Mouse (Mus musculus): ENCODE data around the gene Casq2.
A peak's percentile ranks its signal among the peaks of the same experiment; 100 is the strongest.

Casq2 gene

GRCm38 (mm10) chr3:102081862-102082261 is 4.4 kb upstream of the Casq2 start:
- peak; percentile 44 for DNase-seq (ENCODE audit: low spot score)

- no peak for DNase-seq (ENCODE audit: low spot score)
Observed at GRCm38 (mm10) chr3:102083589-102084230, 2.5 kb upstream of the Casq2 start.

GRCm38 (mm10) chr3:102084833-102085491 is 1.3 kb upstream of the Casq2 start:
- DNase-seq (ENCODE audit: low spot score): no peak

- no peak for DNase-seq (ENCODE audit: low spot score)
Observed at GRCm38 (mm10) chr3:102085719-102086118, 496 bp upstream of the Casq2 start.

- DNase-seq (ENCODE audit: low spot score): no peak
Observed at GRCm38 (mm10) chr3:102094841-102095240, 8.6 kb downstream of the Casq2 start.

- no peak for DNase-seq (ENCODE audit: low spot score)
Observed at GRCm38 (mm10) chr3:102095412-102095811, 9.2 kb downstream of the Casq2 start.

GRCm38 (mm10) chr3:102096366-102096765 is 10.2 kb downstream of the Casq2 start:
- no peak for DNase-seq (ENCODE audit: low spot score)

GRCm38 (mm10) chr3:102096976-102097375 is 10.8 kb downstream of the Casq2 start:
- no peak for DNase-seq (ENCODE audit: low spot score)

GRCm38 (mm10) chr3:102099242-102099641 is 13.0 kb downstream of the Casq2 start:
- no peak for DNase-seq (ENCODE audit: low spot score)

GRCm38 (mm10) chr3:102099793-102100192 is 13.6 kb downstream of the Casq2 start:
- no peak for DNase-seq (ENCODE audit: low spot score)

- no peak for DNase-seq (ENCODE audit: low spot score)
Observed at GRCm38 (mm10) chr3:102101445-102101844, 15.2 kb downstream of the Casq2 start.

GRCm38 (mm10) chr3:102103811-102104565 is 17.8 kb downstream of the Casq2 start:
- DNase-seq (ENCODE audit: low spot score): no peak

- DNase-seq (ENCODE audit: low spot score): no peak
Observed at GRCm38 (mm10) chr3:102108201-102108600, 22.0 kb downstream of the Casq2 start.

- DNase-seq (ENCODE audit: low spot score): no peak
Observed at GRCm38 (mm10) chr3:102111979-102112599, 25.9 kb downstream of the Casq2 start.

- no peak for DNase-seq (ENCODE audit: low spot score)
Observed at GRCm38 (mm10) chr3:102120947-102121346, 34.7 kb downstream of the Casq2 start.

GRCm38 (mm10) chr3:102122046-102122445 is 35.8 kb downstream of the Casq2 start:
- DNase-seq (ENCODE audit: low spot score): no peak

GRCm38 (mm10) chr3:102123654-102124053 is 37.4 kb downstream of the Casq2 start:
- DNase-seq (ENCODE audit: low spot score): no peak

- no peak for DNase-seq (ENCODE audit: low spot score)
Observed at GRCm38 (mm10) chr3:102125546-102125945, 39.3 kb downstream of the Casq2 start.

- no peak for DNase-seq (ENCODE audit: low spot score)
Observed at GRCm38 (mm10) chr3:102127114-102127513, 40.9 kb downstream of the Casq2 start.

GRCm38 (mm10) chr3:102128242-102128641 is 42.0 kb downstream of the Casq2 start:
- no peak for DNase-seq (ENCODE audit: low spot score)

GRCm38 (mm10) chr3:102130478-102130877 is 44.3 kb downstream of the Casq2 start:
- no peak for DNase-seq (ENCODE audit: low spot score)

GRCm38 (mm10) chr3:102131627-102132324 is 45.6 kb downstream of the Casq2 start:
- no peak for DNase-seq (ENCODE audit: low spot score)

All from left cerebral cortex, adult 11 months (tissue).